Mouse (Mus musculus) hindbrain, embryonic 10.5 days (tissue): ENCODE data around the gene Abhd14b. TPM values are rescaled to one million over a fixed set of nuclear protein-coding genes. Genes with fewer than 3 reads are reported as not detected.
A peak's percentile ranks its signal among the peaks of the same experiment; 100 is the strongest.
"Not testable (repeated sequence)": the region's sequence is repeated elsewhere in the genome, so short reads cannot be mapped to it uniquely, and the experiment has no call there.

Source experiments
- DNase-seq: peaks from one replicate; pipeline ENCODE4 v3.0.0-alpha.2; 2017; ENCODE audit warnings: low spot score
- H3K27ac ChIP-seq: fragments of 300-500 bp; sonication (generic); 2 replicates; pipeline ENCODE4 v1.5.1; 2016; ENCODE audit warnings: mild to moderate bottlenecking, moderate library complexity
- H3K27me3 ChIP-seq: fragments of 300-500 bp; sonication (generic); 2 replicates; pipeline ENCODE4 v1.6.1; 2016; ENCODE audit warnings: mild to moderate bottlenecking; ENCODE audit not compliant: poor library complexity, insufficient read depth, severe bottlenecking
- H3K36me3 ChIP-seq: fragments of 300-500 bp; sonication (generic); 2 replicates; pipeline ENCODE4 v1.6.1; 2016; ENCODE audit warnings: mild to moderate bottlenecking, moderate library complexity
- H3K4me1 ChIP-seq: fragments of 300-500 bp; sonication (generic); replicated peaks from 2 replicates; pipeline ENCODE4 v1.6.1; 2016; ENCODE audit warnings: mild to moderate bottlenecking
- H3K4me3 ChIP-seq: fragments of 300-500 bp; sonication (generic); 2 replicates; pipeline ENCODE4 v1.5.1; 2016; ENCODE audit warnings: mild to moderate bottlenecking, moderate library complexity
- H3K9me3 ChIP-seq: fragments of 300-500 bp; sonication (generic); 2 replicates; pipeline ENCODE4 v1.6.1; 2016; ENCODE audit warnings: mild to moderate bottlenecking, moderate library complexity
- WGBS: fragments of 180-500 bp; shearing (Covaris S2); methylation state at CpG from one replicate; pipeline ENCODE4 v1.1.7; 2016; 5-methylcytosine and 5-hydroxymethylcytosine counted together
- polyA plus RNA-seq: library from polyadenylated mRNA; unstranded; fragments of >200 nt; fragmentation: Nextera tagmentation; extraction: Ambion mirVana; gene quantifications from 2 replicates; pipeline ENCODE4 v1.2.1, GENCODE M21; 2016

The Abhd14b gene
- polyA plus RNA-seq, 1 experiment from 2014 or later, result 6.0 TPM

DNA sequence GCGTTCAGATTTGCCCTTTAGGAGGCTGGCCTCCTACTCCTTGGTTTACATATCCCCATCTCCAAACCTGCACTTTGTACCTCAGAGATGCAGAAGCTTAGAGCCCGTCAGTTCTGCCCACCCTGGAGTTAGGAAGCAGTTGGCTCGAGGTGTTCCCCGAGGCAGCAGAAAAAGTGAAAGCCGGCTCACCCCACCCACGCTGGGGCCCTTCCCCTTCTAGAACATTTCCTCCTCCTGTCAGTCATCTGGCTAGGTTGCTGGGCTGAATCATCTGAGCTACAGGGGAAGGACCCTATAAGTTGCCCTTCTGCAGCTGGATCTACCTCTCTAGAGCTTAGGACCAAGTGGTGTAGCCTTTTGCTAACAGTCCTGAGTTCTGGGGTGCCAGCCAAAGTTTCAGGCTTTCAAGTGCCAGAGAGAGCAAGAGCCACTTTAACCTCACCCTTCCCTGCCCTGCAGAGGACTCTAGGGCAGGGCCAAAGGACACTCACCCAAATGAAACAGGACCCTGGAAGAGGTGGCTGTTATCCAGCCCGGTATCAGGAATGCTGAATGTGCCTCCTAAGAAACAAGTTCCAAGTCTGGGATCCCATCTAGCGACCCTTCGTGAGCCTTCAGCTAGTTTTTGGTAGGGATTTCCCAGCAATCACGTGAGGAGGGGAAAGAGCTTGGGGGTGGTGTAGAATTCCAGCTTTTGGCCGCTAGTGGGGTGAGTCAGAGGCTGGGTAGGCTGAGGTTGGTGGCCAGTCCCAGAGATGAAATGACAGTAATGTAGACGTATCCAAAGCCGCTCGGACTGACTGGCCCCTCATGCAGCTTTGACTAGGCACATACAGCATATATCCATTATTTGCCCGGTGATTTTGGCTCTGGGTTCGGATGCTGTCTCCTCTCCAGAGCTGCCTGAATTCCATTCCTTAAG, 29.0 kb downstream of the Abhd14b start:
- no peaks in the 10 kb centered on the region for H3K9me3 ChIP-seq
- peaks cover 78% of the 10 kb centered on the region for H3K4me1 ChIP-seq
- H3K4me3 ChIP-seq, result peak overlapping the region; percentile 83
- peaks cover 8% of the 10 kb centered on the region; the same call in 1 of the 2 replicates for H3K27me3 ChIP-seq
- peak overlapping the region; percentile 73 for H3K27ac ChIP-seq
- H3K36me3 ChIP-seq, result peaks cover 22% of the 10 kb centered on the region
- WGBS, result 38% methylated on average over 16 of the region's 16 CpGs
- no peak for DNase-seq

DNA sequence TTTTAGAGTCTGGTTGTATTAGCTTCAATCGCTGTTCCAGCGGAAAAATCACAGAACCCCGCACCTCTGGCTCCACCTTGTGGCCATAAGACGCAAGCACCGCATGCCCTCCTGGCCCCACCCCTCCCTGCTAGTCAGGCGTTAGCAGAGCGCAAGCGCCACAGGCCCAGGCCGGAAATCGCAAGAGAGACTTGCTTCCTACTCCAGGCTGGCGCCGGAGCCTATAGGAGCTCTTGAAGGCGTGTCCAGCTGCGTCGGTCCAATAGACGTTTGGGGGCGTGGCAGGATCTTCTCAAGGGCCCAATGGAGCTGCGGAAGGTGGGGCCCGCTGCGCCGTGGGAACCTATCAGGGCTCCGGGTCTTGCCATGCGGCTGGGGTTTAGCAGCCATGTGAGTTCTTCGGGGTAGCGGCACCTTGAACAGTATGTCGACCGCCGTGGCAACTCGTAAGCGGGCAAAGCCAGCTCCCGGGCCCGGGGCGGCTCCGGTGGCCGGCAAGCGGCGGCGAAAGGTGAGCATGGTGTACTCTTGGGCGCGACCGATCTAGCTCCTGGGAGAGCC, 29.7 kb downstream of the Abhd14b start, which contains the start of gene Parp3:
Parp3 (minus strand) TSS at position 26 of the 561 bp plus-strand sequence.
- Histone ChIP-seq H3K4me3 (peak within 1 kb of the TSS; percentile 83), H3K4me1 (peaks cover 70% of the 10 kb centered on the region), H3K27ac (peak within 1 kb of the TSS; percentile 80), H3K36me3 (peaks cover 30% of the 10 kb centered on the region), H3K9me3 (no peaks in the 10 kb centered on the region), H3K27me3 (peaks cover 6% of the 10 kb centered on the region; the same call in 1 of the 2 replicates)
- under 1% methylated on average over 41 of the region's 41 CpGs for WGBS
- peak; percentile 100 for DNase-seq

DNA sequence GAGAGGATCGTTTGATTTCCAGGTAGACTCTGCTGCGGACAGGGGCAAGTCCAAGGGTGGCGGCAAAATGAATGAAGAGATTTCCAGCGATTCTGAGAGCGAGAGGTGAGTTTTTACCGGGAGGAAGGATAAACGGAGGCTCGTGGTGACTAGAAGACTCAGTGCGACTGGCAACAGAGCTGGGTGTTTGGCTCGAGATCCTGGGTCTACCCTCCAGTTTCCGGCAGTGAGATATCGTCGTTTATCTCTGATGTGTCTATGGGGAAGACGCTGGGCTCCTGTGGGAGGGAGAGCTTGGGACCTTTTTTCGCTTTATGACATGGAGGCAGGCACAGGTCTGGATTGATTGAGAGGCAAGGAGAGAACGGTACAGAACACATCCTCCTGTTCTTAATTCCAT, 30.4 kb downstream of the Abhd14b start:
- DNase-seq, result no peak
- H3K27me3 ChIP-seq, result peaks cover 2% of the 10 kb centered on the region; the same call in 1 of the 2 replicates
- H3K9me3 ChIP-seq, result no peaks in the 10 kb centered on the region
- peak overlapping the region; percentile 80 for H3K27ac ChIP-seq
- peaks cover 34% of the 10 kb centered on the region for H3K36me3 ChIP-seq
- peak overlapping the region; percentile 83 for H3K4me3 ChIP-seq
- WGBS, result 8% methylated on average over 16 of the region's 16 CpGs
- H3K4me1 ChIP-seq, result peaks cover 64% of the 10 kb centered on the region

DNA sequence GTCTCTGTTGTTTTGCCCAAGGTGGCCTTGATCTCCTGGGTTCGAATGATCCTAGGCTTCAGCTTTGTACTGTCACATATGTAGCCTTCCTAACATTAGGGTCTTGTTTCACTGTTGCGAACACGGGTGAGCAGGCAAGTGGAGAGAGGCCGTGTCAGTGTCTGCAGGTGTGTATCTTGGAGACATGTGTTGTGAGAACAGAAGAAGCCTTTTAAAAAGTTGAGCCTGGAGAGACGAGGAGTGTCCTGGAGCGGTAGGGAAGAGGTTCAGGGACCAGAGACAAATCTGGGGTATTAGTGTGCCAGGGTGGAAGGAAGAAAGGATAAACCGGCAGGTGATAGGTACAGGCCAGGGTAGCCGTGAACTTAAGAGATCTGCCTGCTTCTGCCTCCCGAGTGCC, 30.8 kb downstream of the Abhd14b start:
- Histone ChIP-seq H3K4me3 (peak overlapping the region; percentile 83), H3K36me3 (peaks cover 39% of the 10 kb centered on the region), H3K4me1 (peaks cover 60% of the 10 kb centered on the region), H3K9me3 (no peaks in the 10 kb centered on the region), H3K27me3 (no peaks in the 10 kb centered on the region), H3K27ac (no peak overlapping the region)
- no peak for DNase-seq
- 81% methylated on average over 9 of the region's 9 CpGs for WGBS

DNA sequence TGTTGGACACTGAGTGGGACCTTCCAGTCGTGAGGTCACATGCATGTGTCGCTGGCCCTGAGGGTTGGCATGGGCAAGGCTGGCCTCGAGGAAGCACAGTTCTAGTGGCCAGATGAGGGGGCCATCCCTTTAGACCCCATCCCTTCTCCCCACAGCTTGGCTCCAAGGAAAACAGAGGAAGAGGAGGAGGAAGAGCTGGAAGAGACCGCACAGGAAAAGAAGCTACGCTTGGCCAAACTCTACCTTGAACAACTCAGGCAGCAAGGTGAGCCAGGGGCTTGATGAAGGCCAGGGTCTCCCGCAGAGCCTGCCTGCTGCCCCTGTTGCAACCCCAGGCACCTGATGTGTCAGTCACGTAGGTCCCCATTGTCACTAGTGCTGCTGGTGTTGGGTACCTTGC, 33.3 kb downstream of the Abhd14b start:
- 95% methylated on average over 7 of the region's 7 CpGs for WGBS
- DNase-seq, result no peak
- no peak overlapping the region for H3K4me3 ChIP-seq

DNA sequence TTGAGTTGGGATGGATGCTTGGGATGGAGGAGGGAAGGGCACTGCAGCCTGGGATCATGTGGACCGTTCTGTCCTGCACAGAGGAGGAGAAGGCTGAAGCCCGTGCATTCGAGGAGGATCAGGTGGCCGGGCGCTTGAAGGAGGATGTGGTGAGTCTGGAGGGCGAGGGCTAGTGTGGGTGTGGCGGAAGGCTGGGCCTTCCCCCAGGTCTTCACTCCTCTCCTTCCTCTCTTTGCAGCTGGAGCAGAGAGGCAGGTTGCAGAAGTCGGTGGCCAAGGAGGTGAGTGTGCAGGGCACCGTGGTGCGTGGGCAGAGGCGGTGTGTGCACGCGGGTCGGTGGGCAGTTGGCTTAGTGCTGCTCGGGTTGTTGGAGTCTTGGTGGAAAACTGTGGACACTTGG, 33.8 kb downstream of the Abhd14b start:
- no peak for DNase-seq
- Histone ChIP-seq H3K27ac (no peak overlapping the region), H3K4me1 (peaks cover 31% of the 10 kb centered on the region), H3K27me3 (no peaks in the 10 kb centered on the region), H3K4me3 (no peak overlapping the region), H3K9me3 (no peaks in the 10 kb centered on the region), H3K36me3 (peaks cover 68% of the 10 kb centered on the region)
- whole genome bisulfite sequencing, result 94% methylated on average over 15 of the region's 15 CpGs

More for the DNA sequence above, 33.3 kb downstream of the Abhd14b start:
- no peaks in the 10 kb centered on the region for H3K9me3 ChIP-seq
- peaks cover 37% of the 10 kb centered on the region for H3K4me1 ChIP-seq
- no peaks in the 10 kb centered on the region for H3K27me3 ChIP-seq
- H3K27ac ChIP-seq, result no peak overlapping the region
- H3K36me3 ChIP-seq, result peaks cover 63% of the 10 kb centered on the region

DNA sequence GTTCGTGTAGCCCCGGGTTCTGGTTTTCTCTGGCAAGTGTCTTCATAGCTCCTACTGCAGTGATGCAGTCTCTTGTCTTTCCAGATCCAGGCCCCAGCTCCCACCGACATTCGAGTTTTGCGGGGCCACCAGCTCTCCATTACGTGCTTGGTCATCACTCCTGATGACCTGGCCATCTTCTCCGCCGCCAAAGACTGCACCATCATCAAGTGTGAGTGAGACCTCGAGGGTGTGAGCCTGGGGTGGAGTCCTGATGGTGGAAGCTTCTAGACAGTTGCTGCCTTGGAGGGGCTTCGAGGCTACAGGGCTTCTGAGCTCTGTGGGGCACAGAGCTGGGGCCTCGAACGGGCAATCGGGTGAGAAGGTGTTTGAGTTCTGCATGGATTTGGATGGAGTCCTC, 34.4 kb downstream of the Abhd14b start:
- no peak for DNase-seq
- Histone ChIP-seq H3K27me3 (no peaks in the 10 kb centered on the region), H3K4me3 (no peak overlapping the region), H3K36me3 (peaks cover 73% of the 10 kb centered on the region), H3K9me3 (no peaks in the 10 kb centered on the region), H3K27ac (no peak overlapping the region), H3K4me1 (peaks cover 25% of the 10 kb centered on the region)
- WGBS, result 93% methylated on average over 13 of the region's 13 CpGs

DNA sequence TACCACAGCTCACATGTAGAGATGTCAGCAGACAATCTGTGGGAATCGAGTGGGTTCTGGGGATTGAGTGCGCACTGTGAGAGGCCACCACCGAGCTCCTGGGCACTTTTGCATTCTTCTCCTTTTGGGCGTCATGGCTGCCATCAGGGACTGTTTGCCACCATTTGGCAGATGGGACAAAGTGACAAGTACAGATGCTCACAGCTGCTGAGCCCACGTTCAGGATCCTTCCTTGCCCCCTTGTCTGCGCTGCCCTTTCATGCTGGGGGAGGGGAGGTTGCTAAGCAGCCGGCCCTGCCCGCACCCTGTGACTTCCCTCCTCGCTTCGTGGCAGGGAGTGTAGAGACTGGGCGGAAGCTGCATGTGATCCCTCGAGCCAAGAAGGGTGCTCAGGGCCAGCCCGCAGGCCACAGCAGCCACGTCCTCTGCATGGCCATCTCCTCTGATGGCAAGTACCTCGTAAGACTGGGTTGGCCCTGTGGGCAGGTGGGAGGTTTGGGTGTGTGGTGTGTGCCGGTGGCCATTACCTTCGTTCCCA, 35.4 kb downstream of the Abhd14b start:
- 89% methylated on average over 17 of the region's 17 CpGs for WGBS
- no peak overlapping the region for H3K27ac ChIP-seq
- peaks cover 73% of the 10 kb centered on the region for H3K36me3 ChIP-seq
- no peaks in the 10 kb centered on the region for H3K27me3 ChIP-seq
- H3K9me3 ChIP-seq, result no peaks in the 10 kb centered on the region
- peaks cover 16% of the 10 kb centered on the region for H3K4me1 ChIP-seq
- no peak overlapping the region for H3K4me3 ChIP-seq
- DNase-seq, result no peak

DNA sequence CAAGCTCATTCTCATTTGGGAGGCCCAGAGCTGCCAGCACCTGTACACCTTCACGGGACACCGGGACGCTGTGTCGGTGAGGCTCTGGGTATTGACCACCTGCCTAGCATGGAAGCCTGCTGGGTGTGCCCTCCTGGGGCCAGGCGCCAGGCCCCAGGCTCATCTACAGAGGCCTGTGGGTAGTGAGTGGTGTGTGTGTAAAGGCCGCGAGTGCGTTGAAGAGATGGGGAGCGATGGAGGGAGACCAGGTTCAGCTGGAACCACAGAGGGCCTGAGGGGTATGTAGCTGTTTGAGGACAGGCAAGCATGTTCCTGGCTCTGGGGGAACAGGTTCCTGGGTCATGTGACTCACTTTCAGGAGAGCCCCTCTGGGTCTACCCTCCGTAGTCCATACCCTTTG, 35.9 kb downstream of the Abhd14b start:
- H3K36me3 ChIP-seq, result peaks cover 73% of the 10 kb centered on the region

DNA sequence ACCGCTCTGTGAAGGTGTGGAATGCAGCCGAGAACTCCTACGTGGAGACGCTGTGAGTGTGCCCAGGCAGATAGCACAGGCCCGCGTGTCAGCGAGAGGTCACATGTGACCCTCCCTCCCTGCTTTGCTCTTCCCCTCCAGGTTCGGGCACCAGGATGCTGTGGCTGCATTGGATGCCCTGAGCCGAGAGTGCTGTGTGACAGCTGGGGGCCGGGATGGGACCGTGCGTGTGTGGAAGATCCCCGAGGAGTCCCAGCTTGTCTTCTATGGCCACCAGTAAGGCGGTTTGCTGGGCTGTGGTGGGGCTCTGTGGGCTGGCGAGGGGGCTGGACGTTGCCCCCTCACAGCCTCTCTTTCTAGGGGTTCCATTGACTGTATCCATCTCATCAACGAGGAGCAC, 36.3 kb downstream of the Abhd14b start:
- peaks cover 73% of the 10 kb centered on the region for H3K36me3 ChIP-seq
- H3K27me3 ChIP-seq, result no peaks in the 10 kb centered on the region
- H3K9me3 ChIP-seq, result no peaks in the 10 kb centered on the region
- H3K4me3 ChIP-seq, result no peak overlapping the region
- peaks cover 7% of the 10 kb centered on the region; the same call in 1 of the 2 replicates for H3K4me1 ChIP-seq
- no peak overlapping the region for H3K27ac ChIP-seq
- DNase-seq, result no peak
- WGBS, result 92% methylated on average over 17 of the region's 17 CpGs

More for the DNA sequence above, 35.9 kb downstream of the Abhd14b start:
- Histone ChIP-seq H3K9me3 (no peaks in the 10 kb centered on the region), H3K4me3 (no peak overlapping the region), H3K4me1 (peaks cover 11% of the 10 kb centered on the region), H3K27me3 (no peaks in the 10 kb centered on the region), H3K27ac (no peak overlapping the region)
- no peak for DNase-seq
- WGBS, result 95% methylated on average over 10 of the region's 10 CpGs

DNA sequence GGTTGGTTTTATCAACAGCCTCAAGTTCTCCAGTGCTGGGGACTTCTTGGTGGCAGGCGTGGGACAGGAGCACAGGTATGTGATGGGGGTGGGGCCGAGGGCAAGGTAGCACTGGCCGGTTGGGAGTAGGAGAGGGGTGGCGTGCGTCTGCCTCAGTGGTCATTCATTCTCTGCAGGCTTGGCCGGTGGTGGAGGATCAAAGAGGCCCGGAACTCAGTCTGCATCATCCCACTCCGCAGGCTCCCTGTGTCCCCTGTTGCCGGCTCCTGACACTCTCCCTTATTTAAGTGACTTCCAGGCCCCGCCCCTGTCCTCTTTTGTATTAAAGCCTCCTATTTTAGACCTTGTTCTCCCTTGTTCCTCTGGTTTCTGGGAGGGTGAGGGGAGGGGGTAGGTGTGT, 37.8 kb downstream of the Abhd14b start:
- Histone ChIP-seq H3K4me1 (no peaks in the 10 kb centered on the region; the same call in 1 of the 2 replicates), H3K27ac (no peak overlapping the region), H3K27me3 (no peaks in the 10 kb centered on the region), H3K36me3 (peaks cover 63% of the 10 kb centered on the region), H3K9me3 (no peaks in the 10 kb centered on the region), H3K4me3 (no peak overlapping the region)
- WGBS, result 83% methylated on average over 10 of the region's 10 CpGs
- DNase-seq, result no peak

DNA sequence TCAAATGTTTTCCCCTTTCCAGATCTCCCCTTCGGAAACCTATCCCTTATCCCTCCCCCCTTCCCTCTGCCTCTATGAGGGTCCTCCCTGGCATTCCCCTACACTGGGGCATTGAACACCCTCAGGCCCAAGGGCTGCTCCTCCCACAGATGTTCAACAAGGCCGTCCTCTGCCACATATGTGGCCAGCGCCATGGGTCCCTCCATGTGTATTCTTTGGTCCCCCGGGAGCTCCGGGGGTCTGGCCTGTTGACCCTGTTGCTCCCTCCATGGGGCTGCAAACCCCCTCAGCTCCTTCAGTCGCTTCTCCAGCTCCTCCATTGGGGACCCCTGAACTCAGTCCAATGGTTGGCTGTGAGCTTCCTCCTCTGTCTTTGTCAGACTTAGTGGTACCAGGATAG, 40.3 kb downstream of the Abhd14b start:
- not testable (repeated sequence) for H3K9me3 ChIP-seq, DNase-seq, H3K27ac ChIP-seq, H3K27me3 ChIP-seq, H3K4me1 ChIP-seq, H3K4me3 ChIP-seq
- 81% methylated on average over 6 of the region's 6 CpGs for WGBS
- H3K36me3 ChIP-seq, result peaks cover 40% of the 10 kb centered on the region

DNA sequence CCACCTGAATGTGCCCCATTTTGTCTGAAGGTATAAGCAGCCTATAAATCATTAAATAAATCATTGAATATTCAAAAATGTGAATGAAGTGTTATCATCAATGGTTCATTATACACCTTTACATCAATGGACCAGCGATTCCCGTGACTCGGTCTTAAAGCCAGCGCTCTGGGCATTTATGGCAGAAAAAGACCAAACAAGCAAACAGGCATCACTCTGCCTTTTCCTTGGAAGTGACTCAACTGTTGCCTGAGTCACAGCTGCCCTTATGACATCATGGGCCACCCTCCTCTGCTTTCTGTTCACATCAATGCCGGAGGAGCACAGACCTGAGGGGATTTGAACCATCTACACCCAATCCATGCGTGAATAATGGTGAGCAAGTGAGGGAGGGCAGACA, 52.4 kb downstream of the Abhd14b start, which contains the start of gene Iqcf1:
Iqcf1 (plus strand) TSS at position 301 of the 400 bp plus-strand sequence.
- no peaks in the 10 kb centered on the region for H3K4me1 ChIP-seq

More for the DNA sequence above, 52.4 kb downstream of the Abhd14b start, which contains the start of gene Iqcf1:
- Histone ChIP-seq H3K27me3 (no peaks in the 10 kb centered on the region), H3K9me3 (no peaks in the 10 kb centered on the region), H3K36me3 (no peaks in the 10 kb centered on the region), H3K4me3 (no peak within 1 kb of the TSS), H3K27ac (no peak within 1 kb of the TSS)
- WGBS, result 90% methylated on average over 6 of the region's 6 CpGs
- no peak for DNase-seq
